Mouse (Mus musculus) stomach, embryonic 16.5 days (tissue): ENCODE measurements around the gene Ifi204. TPM values are rescaled to one million over a fixed set of nuclear protein-coding genes. Genes with fewer than 3 reads are reported as not detected.
"Not testable (repeated sequence)": the region's sequence is repeated elsewhere in the genome, so short reads cannot be mapped to it uniquely, and the experiment has no call there.

Source experiments
- ATAC-seq: fragments of 200-750 bp; cut with Nextera tagmentation; 2 replicates; pipeline ENCODE4 v1.8.0; 2017; ENCODE audit warnings: moderate number of reproducible peaks, moderate TSS enrichment; ENCODE audit not compliant: insufficient read depth, low FRiP score
- H3K27ac ChIP-seq: fragments of 300-500 bp; sonication (generic); 2 replicates; pipeline ENCODE4 v1.5.1; 2014; ENCODE audit warnings: low read length
- H3K27me3 ChIP-seq: fragments of 300-500 bp; sonication (generic); 2 replicates; pipeline ENCODE4 v1.6.1; 2014; ENCODE audit warnings: low read length, control low read depth, mixed read lengths; ENCODE audit not compliant: control insufficient read depth, insufficient read depth
- H3K36me3 ChIP-seq: fragments of 300-500 bp; sonication (generic); 2 replicates; pipeline ENCODE4 v1.6.1; 2014; ENCODE audit warnings: low read length; ENCODE audit not compliant: control insufficient read depth, insufficient read depth
- H3K4me1 ChIP-seq: fragments of 300-500 bp; sonication (generic); 2 replicates; pipeline ENCODE4 v1.6.1; 2014; ENCODE audit warnings: low read length, control low read depth, mixed read lengths; ENCODE audit not compliant: control insufficient read depth, insufficient read depth
- H3K4me2 ChIP-seq: fragments of 300-500 bp; sonication (generic); 2 replicates; pipeline ENCODE4 v1.6.1; 2014; ENCODE audit warnings: low read depth, low read length, mixed read lengths
- H3K4me3 ChIP-seq: fragments of 300-500 bp; sonication (generic); replicated peaks from 2 replicates; pipeline ENCODE4 v1.5.1; 2014; ENCODE audit warnings: mild to moderate bottlenecking, low read length
- H3K9ac ChIP-seq: fragments of 300-500 bp; sonication (generic); 2 replicates; pipeline ENCODE4 v1.6.1; 2014; ENCODE audit warnings: low read length
- H3K9me3 ChIP-seq: fragments of 300-500 bp; sonication (generic); replicated peaks from 2 replicates; pipeline ENCODE4 v1.6.1; 2016; ENCODE audit warnings: low read length, control low read depth; ENCODE audit not compliant: control insufficient read depth
- WGBS: fragments of 180-500 bp; shearing (Covaris S2); extraction: QIAGEN DNeasy Blood & Tissue Kit; methylation state at CpG from one replicate; pipeline ENCODE4 v1.1.7; 2014; 5-methylcytosine and 5-hydroxymethylcytosine counted together
- polyA plus RNA-seq: library from polyadenylated mRNA; unstranded; fragments of >200 nt; fragmentation: Nextera tagmentation; extraction: Ambion mirVana; gene quantifications from 2 replicates; pipeline ENCODE4 v1.2.1, GENCODE M21; 2015

The Ifi204 gene
- polyA plus RNA-seq, 1 experiment from 2014 or later, result 4.7 TPM

DNA sequence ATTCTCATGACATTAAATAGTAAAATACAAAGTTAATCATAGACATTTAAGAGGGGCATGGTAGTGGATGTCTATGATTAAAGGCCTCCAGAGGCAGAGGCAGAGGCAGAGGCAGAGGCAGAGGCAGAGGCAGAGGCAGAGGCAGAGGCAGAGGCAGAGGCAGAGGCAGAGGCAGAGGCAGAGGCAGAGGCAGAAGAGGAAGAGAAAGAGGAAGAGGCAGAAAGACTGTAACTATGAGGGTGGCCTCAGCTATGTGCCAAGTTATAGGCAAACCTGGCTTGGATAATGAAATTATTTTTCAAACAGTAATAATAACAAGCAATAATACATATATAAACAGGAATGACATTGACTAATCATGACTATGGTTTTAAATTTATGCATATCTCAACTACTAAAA is 26.2 kb downstream of the Ifi204 start:
- Histone ChIP-seq H3K9ac (no peak overlapping the region), H3K4me2 (no peak overlapping the region), H3K9me3 (no peaks in the 10 kb centered on the region), H3K4me1 (no peaks in the 10 kb centered on the region), H3K27ac (no peak overlapping the region), H3K4me3 (no peak overlapping the region), H3K36me3 (no peaks in the 10 kb centered on the region), H3K27me3 (no peaks in the 10 kb centered on the region)
- no peak for ATAC-seq

DNA sequence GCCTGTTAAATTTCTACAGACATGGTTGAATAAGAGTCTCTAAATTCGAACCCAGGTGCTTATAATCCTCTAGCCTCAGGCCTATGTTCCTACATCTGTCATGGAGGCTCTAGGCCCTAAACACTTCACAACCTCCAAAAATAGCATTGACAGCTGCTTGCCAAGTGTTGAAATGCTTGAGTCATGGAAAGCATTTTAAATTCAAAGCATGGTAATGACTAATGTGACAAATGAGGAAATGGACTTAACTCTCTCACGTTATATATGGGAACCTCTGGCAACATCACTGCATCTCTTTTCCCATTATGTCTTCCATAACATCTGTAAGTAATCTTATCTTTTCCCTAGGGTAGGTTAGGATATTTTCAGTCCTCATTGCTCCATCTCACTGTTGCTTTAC is 29.8 kb downstream of the Ifi204 start:
- WGBS, result 56% methylated on average over 2 of the region's 2 CpGs
- H3K27me3 ChIP-seq, result no peaks in the 10 kb centered on the region
- no peaks in the 10 kb centered on the region for H3K9me3 ChIP-seq
- no peak overlapping the region for H3K27ac ChIP-seq
- H3K36me3 ChIP-seq, result no peaks in the 10 kb centered on the region
- no peak overlapping the region for H3K9ac ChIP-seq
- H3K4me3 ChIP-seq, result no peak overlapping the region
- H3K4me1 ChIP-seq, result no peaks in the 10 kb centered on the region
- no peak overlapping the region for H3K4me2 ChIP-seq
- no peak for ATAC-seq

GRCm38 (mm10) chr1:173735015-173735414 is 31.7 kb downstream of the Ifi204 start:
- H3K9ac ChIP-seq, H3K4me2 ChIP-seq, H3K36me3 ChIP-seq, H3K4me1 ChIP-seq, H3K27ac ChIP-seq, H3K9me3 ChIP-seq, ATAC-seq, H3K27me3 ChIP-seq, H3K4me3 ChIP-seq: not testable (repeated sequence)
- 84% methylated on average over 4 of the region's 4 CpGs for WGBS

DNA sequence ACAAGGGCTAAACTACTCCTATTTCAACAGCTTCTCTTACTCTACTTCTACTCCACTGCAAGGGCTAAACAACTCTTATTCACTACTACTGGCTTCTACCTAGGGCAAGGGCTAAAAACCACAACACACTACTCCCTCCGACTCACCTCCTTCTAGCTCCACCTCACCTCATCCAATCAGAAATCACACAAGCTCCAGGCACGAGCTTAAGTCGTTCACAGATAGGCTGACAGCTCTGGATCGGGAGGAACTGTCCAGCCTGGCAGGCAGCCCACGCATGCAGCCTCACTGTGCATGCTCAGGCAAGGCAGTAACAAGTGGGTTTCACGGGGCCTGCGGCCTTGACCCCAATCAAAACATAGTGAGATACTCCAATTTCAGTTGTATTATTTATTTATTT is 33.5 kb downstream of the Ifi204 start:
- Histone ChIP-seq H3K27me3 (no peaks in the 10 kb centered on the region), H3K9ac (no peak overlapping the region), H3K9me3 (no peaks in the 10 kb centered on the region), H3K27ac (no peak overlapping the region), H3K36me3 (no peaks in the 10 kb centered on the region), H3K4me3 (no peak overlapping the region), H3K4me1 (no peaks in the 10 kb centered on the region), H3K4me2 (no peak overlapping the region)
- ATAC-seq, result no peak
- 14% methylated on average over 7 of the region's 7 CpGs for WGBS

Other genes with a start within 250 kb of the Ifi204 start
- gene Ifi214, start 231.0 kb downstream of the Ifi204 start, polyA plus RNA-seq, result not detected in 2 replicates
- 0.36 TPM in 1 of 2 replicates, not detected in the other for gene Ifi213, start 167.7 kb downstream of the Ifi204 start, polyA plus RNA-seq
- gene Ifi209, start 136.0 kb downstream of the Ifi204 start, polyA plus RNA-seq, result 0.80 and 1.4 TPM in 2 replicates
- gene Ifi208, start 93.3 kb downstream of the Ifi204 start, polyA plus RNA-seq, result 0.14 TPM in 2 replicates
- gene Ifi207, start 25.2 kb downstream of the Ifi204 start, polyA plus RNA-seq, result 1.1 and 1.4 TPM in 2 replicates
- gene Ifi211, start 146.1 kb upstream of the Ifi204 start, polyA plus RNA-seq, result 1.1 and 1.5 TPM in 2 replicates
- 4.8 and 5.4 TPM in 2 replicates for gene Mndal, start 175.5 kb upstream of the Ifi204 start, polyA plus RNA-seq
- 1.8 and 1.9 TPM in 2 replicates for gene Ifi203, start 175.7 kb upstream of the Ifi204 start, polyA plus RNA-seq
- 2.2 and 2.3 TPM in 2 replicates for gene Ifi202b, start 215.8 kb upstream of the Ifi204 start, polyA plus RNA-seq